Mouse (Mus musculus): ENCODE results near the gene Cdkl3.

The Cdkl3 gene

DNA sequence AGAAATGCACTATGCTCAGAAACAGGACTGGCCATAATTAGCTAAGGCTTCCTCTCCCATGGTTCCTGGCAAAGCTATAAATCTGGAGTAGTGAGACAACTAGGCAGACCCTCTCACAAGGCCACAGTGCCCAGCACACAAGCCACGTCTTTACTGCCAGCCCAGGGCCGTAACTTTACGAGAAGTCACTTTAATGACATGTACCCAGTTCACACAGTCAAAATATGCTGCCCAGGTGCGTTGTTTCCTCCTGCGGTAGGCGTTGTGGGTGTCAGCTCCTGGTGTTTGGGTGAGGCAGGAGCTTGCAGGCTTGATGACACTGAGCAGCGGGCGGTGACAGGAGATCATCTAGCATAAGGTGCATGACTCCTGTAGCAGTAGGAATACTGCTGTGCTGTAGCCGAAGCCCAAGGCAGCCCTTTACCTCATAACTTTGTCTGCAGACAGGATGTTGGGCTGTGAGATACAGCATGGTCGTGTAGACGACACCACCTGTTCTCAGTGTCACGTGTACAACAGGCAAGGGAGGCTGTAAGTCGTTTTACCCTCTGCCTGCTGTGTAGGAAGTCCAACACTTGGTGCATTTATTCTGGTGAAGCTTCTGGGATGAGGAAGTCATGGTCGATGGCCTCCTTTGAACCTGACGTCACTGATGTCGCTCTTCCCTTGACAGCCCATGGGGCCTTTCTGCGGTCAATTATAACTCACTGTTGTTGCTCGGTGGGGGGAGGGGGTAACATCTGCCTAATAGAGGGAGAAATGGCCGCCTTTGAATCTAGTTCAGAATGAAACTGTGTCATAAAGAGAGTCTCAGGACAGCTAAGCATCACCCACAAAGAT lies 72.0 kb downstream of the Cdkl3 start:
- no peak for ATAC-seq (ENCODE audit: insufficient number of reproducible peaks, low FRiP score, low TSS enrichment)

DNA sequence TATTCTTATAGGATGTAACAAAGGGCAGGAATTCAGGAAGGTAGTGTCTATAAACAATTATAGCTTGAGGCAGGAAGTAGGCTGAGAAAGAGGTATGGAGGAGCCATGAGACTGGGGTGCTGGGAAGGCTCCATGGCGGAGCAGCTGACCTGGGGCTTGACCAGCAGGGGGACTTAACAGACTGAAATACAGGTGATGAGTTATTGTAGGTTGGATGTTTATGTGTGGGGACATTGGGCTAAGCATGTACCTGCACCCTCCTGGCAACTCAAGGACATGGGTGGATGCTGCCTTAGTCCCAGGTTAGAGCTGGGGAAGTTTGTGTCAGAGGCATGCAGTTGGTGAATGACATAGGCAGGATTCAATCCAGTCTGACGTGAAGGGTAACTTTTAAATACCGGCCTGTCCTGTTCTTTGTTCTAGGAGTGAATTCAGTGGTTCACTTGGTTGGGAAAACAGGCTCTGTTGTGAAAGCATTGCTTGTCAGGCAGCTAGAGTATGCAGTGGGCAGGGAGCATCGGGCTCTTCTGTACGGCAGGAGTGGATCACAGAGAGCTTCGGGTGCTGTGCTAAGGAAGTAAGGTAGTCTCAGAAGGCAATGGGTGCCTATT lies 72.8 kb downstream of the Cdkl3 start:
- no peak for ATAC-seq (ENCODE audit: insufficient number of reproducible peaks, low FRiP score, low TSS enrichment)

- ATAC-seq (ENCODE audit: insufficient number of reproducible peaks, low FRiP score, low TSS enrichment), result no peak
These were observed 73.9 kb downstream of the Cdkl3 start for GRCm38 (mm10) chr11:52077939-52078338.

DNA sequence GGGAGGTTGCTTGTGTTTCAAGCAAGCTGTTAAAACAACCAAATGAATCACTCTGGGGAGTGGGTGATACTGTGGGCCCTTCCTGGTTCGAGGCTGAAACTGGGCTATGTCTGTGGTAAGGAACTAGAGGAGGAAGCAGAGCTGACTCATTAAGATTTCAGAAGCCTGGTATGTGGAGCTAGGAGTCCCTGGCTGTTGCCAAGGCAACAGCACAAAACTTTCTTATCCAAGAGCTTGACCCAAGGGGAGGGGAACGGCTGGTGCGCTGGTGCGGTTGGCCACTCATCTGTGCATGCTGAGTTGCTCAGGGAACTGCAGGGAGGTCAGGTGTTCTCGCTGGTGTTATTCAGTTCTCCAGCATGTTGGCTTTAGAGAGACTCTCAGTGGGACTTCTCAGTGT lies 76.0 kb downstream of the Cdkl3 start:
- ATAC-seq (ENCODE audit: insufficient number of reproducible peaks, low FRiP score, low TSS enrichment), result no peak

DNA sequence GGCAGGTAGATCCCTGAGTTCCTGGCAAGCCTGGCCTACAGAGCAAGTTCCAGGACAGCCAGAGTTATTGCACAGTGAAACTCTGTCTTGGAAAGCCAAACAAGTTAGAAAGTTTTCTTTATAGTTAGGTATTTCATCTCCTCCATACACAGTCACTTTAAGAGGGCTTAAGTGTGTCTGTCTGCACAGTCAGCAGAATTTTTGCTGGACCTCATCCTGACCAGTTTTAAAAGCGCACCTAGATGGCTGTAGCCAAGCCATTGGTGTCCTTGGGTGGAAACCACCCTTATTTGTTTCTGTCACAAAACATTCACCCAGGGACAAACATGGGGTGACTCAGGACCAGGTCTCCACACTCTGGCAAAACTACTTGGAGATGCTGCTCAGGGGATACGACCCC lies 76.6 kb downstream of the Cdkl3 start:
- no peak for ATAC-seq (ENCODE audit: insufficient number of reproducible peaks, low FRiP score, low TSS enrichment)

GRCm38 (mm10) chr11:52085857-52086203 lies 81.8 kb downstream of the Cdkl3 start:
- no peak for ATAC-seq (ENCODE audit: insufficient number of reproducible peaks, low FRiP score, low TSS enrichment)

- no peak for ATAC-seq (ENCODE audit: insufficient number of reproducible peaks, low FRiP score, low TSS enrichment)
These were observed 82.3 kb downstream of the Cdkl3 start for GRCm38 (mm10) chr11:52086204-52086864.

DNA sequence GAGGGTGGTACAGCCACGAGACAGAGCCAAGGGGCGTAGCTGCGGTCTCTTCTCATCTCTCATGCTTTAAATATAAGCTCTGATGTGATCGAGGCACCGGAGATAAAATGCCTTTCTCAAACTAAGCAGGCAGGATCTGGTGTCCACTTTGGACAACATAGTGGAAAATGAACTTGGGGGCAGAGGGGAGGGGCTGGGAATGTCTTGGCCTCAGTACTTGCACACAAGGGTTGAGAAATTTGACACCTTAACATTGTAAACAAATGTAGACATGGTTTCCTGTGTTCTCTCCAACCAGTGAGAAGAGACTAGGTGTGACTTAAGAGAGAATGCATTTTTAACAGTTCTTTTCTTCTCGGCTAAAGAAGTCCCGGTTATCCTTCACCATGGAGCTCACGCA lies 85.3 kb downstream of the Cdkl3 start:
- ATAC-seq (ENCODE audit: insufficient number of reproducible peaks, low FRiP score, low TSS enrichment), result no peak

DNA sequence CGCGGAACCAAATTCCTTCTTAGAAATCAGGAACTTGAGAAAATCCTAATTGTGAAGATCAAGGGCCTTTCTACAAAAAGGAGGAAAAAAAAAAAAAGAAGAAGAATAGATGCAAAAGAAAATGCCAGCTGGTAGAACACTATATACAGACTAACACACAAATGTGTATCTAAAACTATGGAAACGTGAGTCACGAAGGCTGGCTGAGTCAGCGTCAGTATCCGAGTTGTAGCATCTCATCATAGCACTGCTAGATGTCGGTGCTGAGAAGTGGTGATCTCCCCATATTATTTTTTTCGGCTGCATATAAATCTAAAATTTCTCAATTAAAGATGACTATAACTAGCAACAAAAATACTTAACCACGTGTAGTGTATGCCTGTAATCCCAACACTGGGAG lies 87.2 kb downstream of the Cdkl3 start:
- ATAC-seq (ENCODE audit: insufficient number of reproducible peaks, low FRiP score, low TSS enrichment), result no peak

DNA sequence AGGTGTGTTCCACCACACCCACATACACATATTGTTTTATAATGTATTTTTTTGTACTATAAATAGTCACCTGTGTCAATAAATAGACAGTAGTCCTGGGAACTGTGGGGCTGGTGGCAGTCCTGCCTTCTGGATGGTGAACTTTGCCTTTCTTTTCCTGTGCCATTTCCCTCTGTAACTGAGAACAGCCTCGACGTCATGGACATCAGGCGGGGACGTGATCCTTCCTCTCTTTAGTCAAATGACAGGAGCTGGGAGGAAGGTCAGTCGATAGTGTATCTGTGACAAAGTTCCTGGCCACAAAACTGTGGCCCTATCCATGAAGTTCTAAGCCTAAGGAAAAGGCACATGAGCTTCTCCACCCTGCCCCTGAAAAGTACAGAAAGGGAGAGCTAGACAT lies 90.5 kb downstream of the Cdkl3 start:
- no peak for ATAC-seq (ENCODE audit: insufficient number of reproducible peaks, low FRiP score, low TSS enrichment)

DNA sequence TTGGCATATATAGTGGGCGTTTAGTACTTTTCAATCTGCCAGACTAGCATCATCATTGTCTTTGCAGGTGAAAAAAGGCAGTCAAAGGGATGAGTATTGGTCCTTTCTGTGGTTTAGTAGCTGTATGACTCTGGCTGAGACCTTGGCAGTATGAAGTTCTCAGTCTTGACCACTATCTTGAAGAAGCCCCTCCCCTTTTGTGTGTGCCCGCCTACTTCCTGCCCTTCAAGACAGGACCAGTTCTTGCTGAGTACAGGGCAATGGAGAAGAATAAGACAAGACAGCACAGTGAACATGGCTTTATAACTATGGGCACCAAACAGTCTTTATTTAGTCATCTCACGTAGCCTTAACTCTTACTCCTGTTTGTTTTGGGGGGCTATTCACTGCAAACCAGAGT lies 93.0 kb downstream of the Cdkl3 start:
- no peak for ATAC-seq (ENCODE audit: insufficient number of reproducible peaks, low FRiP score, low TSS enrichment)

- no peak for ATAC-seq (ENCODE audit: insufficient number of reproducible peaks, low FRiP score, low TSS enrichment)
These were observed 93.6 kb downstream of the Cdkl3 start for GRCm38 (mm10) chr11:52097596-52097995.

- ATAC-seq (ENCODE audit: insufficient number of reproducible peaks, low FRiP score, low TSS enrichment), result peak; percentile 95
These were observed 94.5 kb downstream of the Cdkl3 start, which contains the start of gene Ppp2ca for GRCm38 (mm10) chr11:52098398-52098946. Gene Ppp2ca (plus strand): TSS chr11:52098681.

GRCm38 (mm10) chr11:52099031-52099761 lies 95.2 kb downstream of the Cdkl3 start:
- ATAC-seq (ENCODE audit: insufficient number of reproducible peaks, low FRiP score, low TSS enrichment), result 0 out of 2 replicates have a peak, but pooled peaks have one; percentile 33

- ATAC-seq (ENCODE audit: insufficient number of reproducible peaks, low FRiP score, low TSS enrichment), result no peak
These were observed 95.8 kb downstream of the Cdkl3 start for GRCm38 (mm10) chr11:52099771-52100219.

DNA sequence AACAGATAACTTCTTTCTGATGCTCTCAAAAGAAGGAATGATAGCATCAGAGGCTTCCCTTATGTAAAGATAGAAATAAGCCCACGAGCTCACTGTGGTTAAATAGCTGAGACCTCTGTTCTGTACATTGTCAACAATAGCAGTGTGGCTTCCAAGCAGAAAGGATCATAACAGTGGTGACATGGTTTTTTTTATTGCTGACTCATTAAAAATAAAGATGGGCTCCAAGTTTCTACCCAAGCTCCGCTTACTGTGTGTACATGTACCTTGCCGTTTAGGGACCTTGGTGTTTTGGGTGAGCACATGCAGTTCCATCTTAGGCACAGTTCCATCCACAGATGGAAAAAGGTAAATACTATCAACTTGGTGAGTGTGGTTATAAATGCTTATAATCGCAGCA lies 99.0 kb downstream of the Cdkl3 start:
- no peak for ATAC-seq (ENCODE audit: insufficient number of reproducible peaks, low FRiP score, low TSS enrichment)

- no peak for ATAC-seq (ENCODE audit: insufficient number of reproducible peaks, low FRiP score, low TSS enrichment)
These were observed 101.5 kb downstream of the Cdkl3 start for GRCm38 (mm10) chr11:52105503-52105902.

GRCm38 (mm10) chr11:52106037-52106436 lies 102.0 kb downstream of the Cdkl3 start:
- ATAC-seq (ENCODE audit: insufficient number of reproducible peaks, low FRiP score, low TSS enrichment), result no peak

- ATAC-seq (ENCODE audit: insufficient number of reproducible peaks, low FRiP score, low TSS enrichment), result no peak
These were observed 102.4 kb downstream of the Cdkl3 start for GRCm38 (mm10) chr11:52106438-52106837.

DNA sequence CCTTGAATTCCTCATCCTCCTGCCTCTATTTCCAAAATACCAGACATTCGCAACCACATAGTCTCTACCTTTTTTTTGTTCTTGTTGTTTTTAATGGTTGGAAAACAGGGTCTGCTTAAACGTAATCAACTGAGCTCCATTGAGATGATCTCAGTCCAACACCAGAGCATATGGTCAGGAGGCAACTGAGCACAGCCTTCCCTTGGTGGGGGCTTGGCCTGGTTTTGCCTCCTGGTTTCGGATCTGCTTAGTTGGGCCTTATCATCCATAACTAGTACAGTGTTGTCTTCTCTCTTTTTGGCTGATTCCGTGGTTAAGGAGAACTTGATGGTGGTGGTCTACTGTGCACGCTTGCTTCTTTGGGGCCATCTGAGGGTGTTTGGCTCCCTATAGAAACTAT lies 104.8 kb downstream of the Cdkl3 start:
- no peak; the same call in 1 of the 2 replicates for ATAC-seq (ENCODE audit: insufficient number of reproducible peaks, low FRiP score, low TSS enrichment)

All from cerebellum, adult (tissue).